Mouse (Mus musculus) right cerebral cortex, postnatal 14 days (tissue): ENCODE measurements around the gene Zbed4.
"Not testable (repeated sequence)": the region's sequence is repeated elsewhere in the genome, so short reads cannot be mapped to it uniquely, and the experiment has no call there.

ENCODE experiments used
- DNase-seq: peaks from one replicate; pipeline ENCODE4 v3.0.0; 2022

The Zbed4 gene

GRCm38 (mm10) chr15:88751564-88752402, at the start of gene Zbed4:
Gene Zbed4, plus strand, starts transcription at chr15:88751660.
- peak; percentile 32 for DNase-seq

GRCm38 (mm10) chr15:88702501-88702900, 49.0 kb upstream of the Zbed4 start:
- DNase-seq, result no peak

DNA sequence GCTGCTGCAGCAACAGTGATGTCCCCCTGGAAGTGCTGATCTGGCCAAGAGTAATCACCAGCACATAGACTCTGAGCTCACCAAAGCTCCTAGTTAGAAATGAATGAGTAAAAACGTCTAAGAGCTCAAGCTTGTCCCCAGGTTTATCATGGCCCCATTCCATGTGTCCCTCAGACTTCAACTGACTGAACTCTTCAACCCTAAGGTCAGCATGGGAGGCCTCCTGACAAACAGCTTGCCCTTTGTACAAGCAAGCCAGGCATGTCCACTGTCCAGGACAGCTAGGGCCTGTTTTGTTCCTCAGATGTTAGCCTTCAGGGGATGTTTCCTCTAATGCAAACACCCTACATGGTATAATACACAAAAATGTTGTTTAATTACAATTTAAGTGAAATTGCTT, 47.2 kb upstream of the Zbed4 start:
- DNase-seq, result no peak

DNA sequence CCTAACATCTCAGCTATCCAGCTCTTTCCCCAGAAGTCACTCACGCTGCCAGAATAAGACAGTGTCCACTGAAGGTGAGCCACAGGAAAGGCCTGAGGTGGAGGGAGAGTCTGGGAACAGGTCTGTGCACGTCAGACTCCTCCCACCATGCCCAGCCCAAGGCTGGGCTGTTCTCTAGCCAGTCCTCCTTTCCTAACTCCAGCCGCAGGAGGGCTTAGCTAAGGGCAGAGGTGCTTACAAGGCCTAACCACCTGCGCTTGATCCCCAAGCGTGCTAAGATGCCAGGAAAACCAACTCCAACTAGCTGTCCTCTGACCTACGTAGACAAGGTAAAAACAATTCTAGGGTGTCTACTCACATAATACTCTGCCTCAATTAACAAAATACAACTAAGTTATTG, 45.1 kb upstream of the Zbed4 start:
- no peak for DNase-seq

DNA sequence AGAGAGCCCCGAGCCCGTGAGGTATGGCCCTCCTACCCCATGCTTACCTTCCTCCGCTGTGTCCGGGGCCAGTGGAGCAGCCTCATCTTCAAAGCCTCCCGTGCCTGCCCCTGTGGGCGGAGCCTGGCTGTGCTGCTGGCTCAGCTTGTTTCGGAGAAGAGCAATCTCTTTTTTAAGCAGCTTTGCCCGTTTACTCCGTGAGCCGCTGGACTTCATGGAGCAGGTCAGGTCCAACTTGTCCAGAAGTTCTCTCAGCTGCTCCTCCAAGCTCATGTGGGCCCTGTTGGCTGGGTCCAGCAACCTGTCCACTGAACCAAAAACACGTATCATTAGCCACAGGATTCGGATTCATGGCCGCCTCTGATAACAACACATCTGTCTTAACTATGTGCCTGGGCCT, 44.5 kb upstream of the Zbed4 start:
- DNase-seq, result not testable (repeated sequence)

- no peak for DNase-seq
Observed at GRCm38 (mm10) chr15:88708204-88708603, 43.3 kb upstream of the Zbed4 start.

- DNase-seq, result no peak
Observed at GRCm38 (mm10) chr15:88708657-88709511, 42.6 kb upstream of the Zbed4 start.

DNA sequence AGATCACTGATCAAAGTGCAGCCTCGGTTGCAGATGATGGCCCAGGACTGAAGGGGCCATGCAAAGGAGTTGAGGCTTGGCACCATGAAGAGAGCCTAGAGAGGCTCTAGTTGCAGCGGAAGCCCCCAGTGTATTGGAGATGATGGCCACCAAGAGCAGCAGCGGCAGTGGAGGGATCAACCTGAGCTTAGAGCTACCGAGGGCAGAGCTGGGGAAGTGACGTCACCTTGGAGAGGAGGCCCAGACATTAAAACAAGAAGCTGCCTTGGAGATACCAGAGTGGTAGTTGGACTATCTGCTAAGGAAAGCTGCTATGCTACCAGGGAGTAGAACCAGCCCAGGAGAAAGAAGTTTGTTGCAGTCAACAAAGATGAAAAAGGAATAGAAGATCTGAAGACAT, 41.6 kb upstream of the Zbed4 start:
- no peak for DNase-seq

DNA sequence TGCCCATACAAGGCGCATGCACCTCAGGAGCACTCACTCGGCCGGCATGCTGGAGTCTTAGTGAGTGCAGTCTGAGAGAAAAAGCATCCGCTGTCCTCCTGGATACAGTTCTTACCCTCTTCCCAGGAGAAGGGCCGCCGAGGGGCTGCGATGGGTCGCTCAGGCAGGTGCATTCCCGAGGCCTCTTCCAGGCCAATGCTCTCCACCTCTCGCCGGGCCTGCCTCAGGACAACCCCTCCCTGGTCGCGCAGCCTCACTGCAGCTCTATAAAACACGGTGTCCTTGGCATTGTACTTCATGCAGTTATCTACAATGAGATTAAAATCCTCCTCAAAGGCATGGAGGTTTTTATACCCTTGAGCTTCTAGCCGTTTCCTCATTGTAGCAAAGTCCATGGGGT, 39.0 kb upstream of the Zbed4 start:
- DNase-seq, result no peak

- no peak for DNase-seq
Observed at GRCm38 (mm10) chr15:88714021-88714589, 37.4 kb upstream of the Zbed4 start.

DNA sequence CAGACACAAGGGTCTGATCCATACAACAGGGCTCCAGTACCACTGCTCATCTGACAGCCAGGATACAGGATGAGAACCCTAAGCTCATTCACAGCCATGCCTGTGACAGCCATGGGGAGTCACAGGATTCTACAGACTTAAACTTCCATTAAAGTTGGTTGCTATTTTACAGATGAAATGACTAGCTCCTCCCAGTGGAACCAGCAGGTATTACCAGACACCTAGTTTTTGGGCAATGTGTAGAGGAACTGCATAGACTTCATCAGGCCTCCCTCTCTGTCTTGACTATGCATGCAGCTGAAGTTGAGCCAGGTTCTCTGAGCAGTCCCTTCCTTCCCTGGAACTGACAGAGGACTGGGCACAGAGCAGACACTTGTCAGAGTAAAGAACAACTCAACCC, 35.1 kb upstream of the Zbed4 start:
- peak; percentile 32 for DNase-seq

- no peak for DNase-seq
Observed at GRCm38 (mm10) chr15:88717239-88717638, 34.2 kb upstream of the Zbed4 start.

GRCm38 (mm10) chr15:88723205-88723604, 28.3 kb upstream of the Zbed4 start:
- DNase-seq, result no peak

GRCm38 (mm10) chr15:88724311-88724710, 27.1 kb upstream of the Zbed4 start:
- no peak for DNase-seq

GRCm38 (mm10) chr15:88725036-88725435, 26.4 kb upstream of the Zbed4 start:
- no peak for DNase-seq

DNA sequence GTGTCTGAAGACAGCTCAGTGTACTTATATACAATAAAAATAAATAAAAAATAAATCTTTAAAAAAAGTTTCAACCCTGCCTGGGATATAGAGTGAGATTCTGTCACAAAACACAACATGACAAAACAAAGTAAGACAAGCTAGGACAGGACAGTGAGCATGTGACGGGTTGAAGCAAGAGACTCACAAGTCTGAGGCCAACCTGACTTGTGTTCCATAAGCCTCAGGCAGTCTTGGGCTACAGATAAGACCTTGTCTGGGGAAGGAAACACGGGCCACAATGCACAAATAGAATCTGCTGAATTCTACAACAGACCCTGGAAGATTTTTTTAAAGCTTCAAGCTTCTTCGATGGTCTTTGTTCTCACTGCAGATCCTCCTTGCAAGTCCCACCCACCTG, 24.3 kb upstream of the Zbed4 start:
- no peak for DNase-seq

GRCm38 (mm10) chr15:88730717-88731116, 20.7 kb upstream of the Zbed4 start:
- DNase-seq, result no peak

DNA sequence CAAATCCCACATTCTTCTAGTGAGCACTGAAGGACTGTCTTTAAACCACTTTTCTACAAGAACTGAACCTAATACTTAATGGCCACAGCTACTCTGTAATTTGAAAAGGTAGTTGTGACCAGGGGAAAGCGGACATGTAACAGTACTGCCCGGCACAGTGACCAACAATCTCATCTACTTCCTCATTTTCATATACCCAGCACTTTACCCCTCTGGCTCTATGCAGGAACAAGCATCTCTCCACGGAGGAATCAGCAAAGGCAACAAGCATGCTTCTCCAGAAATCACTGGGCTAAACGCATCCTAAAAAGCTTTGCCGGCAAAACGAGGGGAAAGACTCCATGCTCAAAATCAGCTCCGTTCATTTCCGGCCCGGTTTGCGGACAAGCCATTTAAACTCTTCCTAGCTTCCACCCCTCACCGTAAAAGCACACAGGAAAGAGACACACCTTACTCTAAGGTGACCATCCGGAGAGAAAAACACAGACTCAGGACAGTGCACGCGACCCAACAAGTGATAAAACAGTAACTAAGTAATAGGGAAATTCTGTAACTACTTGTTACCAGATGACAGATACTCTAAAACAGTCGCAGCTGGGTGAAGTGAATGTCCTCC, 18.9 kb upstream of the Zbed4 start:
- DNase-seq, result no peak

- DNase-seq, result peak; percentile 67
Observed at GRCm38 (mm10) chr15:88733041-88733751, 18.3 kb upstream of the Zbed4 start.

DNA sequence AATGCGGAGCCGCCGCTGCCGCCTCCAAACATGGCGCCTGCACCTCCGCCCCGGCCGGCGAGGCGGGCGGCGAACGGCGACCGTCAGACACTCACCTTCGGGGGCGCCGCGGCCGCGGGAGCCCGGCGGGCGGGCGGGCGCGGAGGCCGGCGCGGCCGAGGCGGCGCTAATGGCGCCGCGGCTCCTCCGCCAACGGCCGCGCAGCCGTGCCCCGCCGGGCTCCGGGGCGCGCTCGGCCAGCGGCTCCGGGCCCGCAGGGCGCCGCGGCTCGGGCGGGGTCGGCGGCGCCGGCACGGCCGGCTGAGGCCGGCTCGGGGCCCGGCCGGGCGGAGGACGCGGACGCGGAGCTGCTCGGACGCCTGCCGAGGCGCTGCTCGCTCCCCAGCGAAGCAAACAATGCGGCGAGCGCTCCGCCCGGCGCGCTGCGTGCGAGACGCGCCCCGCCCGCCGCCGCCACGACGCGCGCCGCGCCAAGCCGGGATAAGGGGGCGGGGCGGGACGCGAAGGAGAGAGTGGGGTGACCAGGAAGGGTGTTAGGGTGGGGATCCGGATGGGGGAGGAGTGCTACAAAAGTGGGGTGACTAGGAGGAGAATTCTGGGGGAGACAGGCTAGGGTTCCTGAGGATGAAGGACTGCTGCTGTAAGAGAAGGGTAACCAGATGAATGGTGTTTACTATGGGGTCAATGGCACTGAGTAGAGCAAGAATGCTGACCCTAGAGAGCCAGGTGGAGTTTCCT, 17.5 kb upstream of the Zbed4 start, which contains the start of gene Brd1:
Brd1 (minus strand) TSS at position 400 of the 738 bp plus-strand sequence.
- DNase-seq, result peak; percentile 84

DNA sequence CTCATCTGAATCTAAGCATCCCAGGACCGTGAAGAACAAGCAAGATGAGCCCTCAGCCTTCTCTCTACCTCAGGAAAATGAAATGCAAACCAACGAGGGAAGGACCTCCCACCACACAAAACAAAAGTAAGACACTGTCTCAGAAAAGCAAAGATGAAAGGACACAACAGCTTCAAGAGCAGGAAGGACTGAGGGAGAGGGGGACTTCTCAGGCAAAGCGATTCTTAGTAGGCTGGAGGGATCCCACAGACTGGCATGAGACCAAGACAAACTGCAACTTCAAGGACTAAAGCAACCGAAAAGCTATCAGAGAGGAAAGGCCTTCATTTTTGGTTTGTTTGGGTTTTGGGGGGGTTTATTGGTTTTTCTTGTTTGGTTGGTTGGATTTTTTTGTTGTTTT, 15.3 kb upstream of the Zbed4 start:
- no peak for DNase-seq

DNA sequence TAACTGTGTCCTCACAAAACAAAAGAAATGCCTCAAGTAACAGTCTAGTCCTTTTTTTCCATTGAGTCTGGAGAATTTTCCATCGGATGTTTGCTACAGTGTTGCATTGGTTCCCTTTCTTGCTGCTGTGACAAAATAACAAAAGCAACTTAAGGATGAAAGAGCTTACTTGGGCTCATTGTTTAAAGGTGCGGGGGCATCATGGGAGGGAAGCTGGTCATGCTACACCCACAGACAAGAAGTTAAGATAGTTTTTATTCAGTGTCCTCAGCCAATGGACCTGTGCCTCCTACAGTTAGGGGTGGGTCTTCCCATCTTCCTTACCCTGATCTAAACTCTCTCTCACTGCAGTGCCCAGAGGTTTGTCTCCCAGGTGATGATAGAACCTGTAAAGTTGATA, 13.0 kb upstream of the Zbed4 start:
- DNase-seq, result no peak
